Mouse (Mus musculus) MN1 (cell line): ENCODE measurements around the gene Ccl28.
"Not testable (repeated sequence)": the region's sequence is repeated elsewhere in the genome, so short reads cannot be mapped to it uniquely, and the experiment has no call there.

Source experiments
- DNase-seq: peaks from one replicate; pipeline ENCODE4 v3.0.0-alpha.2; 2016; ENCODE audit warnings: low spot score

Gene Ccl28

DNA sequence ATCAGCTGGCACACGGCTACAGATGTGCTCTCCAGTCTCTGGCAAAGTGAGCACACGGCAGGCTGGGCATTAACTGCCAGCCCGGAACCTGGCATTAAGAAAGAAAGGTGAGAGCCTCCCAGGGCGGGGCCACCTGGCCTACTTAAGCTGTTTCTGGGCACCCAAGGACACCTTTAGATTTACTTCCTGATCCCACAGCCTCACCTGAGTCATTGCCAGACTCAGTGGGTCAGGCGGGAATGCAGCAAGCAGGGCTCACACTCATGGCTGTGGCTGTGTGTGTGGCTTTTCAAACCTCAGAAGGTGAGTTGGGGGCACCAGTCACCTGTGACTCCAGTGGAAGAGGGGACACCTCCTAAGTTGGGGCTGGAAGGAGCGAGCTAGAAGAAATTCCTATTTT, at the start of gene Ccl28:
TSS of gene Ccl28 (plus strand) at position 186 of the 400 bp plus-strand sequence.
- no peak for DNase-seq

DNA sequence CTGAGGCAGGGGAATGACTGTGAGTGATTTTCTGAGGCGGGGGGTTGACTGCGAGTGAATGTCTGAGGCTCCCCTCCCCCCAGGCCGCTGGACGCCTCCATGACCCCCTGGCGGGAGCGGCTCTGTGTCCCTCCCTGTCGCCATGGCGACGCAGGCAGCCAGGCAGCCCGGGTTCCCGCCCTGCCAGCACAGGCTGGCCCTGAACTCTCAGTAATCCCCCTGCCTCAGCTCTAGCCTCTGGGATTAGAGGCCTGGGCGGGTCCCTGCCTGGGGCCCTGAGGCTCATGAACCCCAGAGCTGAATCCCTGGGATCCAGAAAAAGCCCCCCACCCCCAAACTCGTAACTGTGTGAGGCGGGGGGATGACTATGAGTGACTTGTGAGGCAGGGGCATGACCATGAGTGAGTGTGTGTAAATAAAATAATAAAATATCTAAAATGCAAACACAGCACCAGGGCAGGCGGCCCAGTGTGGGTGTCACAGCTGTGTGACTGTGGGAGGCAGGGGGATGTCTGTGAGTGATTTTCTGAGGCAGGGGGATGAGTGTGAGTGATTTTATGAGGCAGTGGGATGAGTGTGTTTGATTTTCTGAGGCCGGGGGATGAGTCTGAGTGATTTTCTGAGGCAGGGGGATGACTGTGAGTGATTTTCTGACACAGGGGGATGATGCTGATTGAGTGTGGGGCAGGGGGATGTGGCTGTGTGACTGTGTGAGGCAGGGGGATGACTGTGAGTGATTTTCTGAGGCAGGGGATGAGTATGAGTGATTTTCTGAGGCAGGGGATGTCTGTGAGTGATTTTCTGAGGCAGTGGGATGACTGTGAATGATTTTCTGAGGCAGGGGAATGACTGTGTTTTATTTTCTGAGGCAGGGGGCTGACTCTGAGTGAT, 27.1 kb upstream of the Ccl28 start:
- DNase-seq = peak; percentile 82

DNA sequence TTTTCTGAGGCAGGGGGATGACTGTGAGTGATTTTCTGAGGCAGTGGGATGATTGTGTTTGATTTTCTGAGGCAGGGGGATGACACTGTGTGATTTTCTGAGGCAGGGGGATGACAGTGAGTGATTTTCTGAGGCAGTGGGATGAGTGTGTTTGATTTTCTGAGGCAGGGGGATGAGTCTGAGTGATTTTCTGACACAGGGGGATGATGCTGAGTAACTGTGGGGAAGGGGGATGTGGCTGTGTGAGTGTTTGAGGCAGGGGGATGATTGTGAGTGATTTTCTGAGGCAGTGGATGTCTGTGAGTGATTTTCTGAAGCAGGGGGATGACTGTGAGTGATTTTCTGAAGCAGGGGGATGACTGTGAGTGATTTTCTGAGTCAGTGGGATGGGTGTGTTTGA, 25.2 kb upstream of the Ccl28 start:
- DNase-seq = peak; percentile 46

- not testable (repeated sequence) for DNase-seq
Measured at GRCm38 (mm10) chr13:119599066-119599465, 24.6 kb upstream of the Ccl28 start.

DNA sequence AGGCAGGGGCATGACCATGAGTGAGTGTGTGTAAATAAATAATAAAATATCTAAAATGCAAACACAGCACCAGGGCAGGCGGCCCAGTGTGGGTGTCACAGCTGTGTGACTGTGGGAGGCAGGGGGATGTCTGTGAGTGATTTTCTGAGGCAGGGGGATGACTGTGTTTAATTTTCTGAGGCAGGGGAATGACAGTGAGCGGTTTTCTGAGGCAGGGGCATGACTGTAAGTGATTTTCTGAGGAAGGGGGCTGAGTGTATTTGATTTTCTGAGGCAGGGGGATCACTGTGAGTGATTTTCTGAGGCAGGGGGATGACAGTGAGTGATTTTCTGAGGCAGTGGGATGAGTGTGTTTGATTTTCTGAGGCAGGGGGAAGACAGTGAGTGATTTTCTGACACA, 24.1 kb upstream of the Ccl28 start:
- DNase-seq = not testable (repeated sequence)

DNA sequence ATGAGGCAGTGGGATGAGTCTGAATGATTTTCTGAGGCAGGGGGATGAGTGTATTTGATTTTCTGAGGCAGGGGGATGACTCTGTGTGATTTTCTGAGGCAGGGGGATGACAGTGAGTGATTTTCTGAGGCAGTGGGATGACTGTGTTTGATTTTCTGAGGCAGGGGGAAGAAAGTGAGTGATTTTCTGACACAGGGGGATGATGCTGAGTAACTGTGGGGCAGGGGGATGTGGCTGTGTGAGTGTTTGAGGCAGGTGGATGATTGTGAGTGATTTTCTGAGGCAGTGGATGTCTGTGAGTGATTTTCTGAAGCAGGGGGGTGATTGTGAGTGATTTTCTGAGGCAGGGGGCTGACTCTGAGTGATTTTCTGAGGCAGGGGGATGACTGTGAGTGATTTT, 23.5 kb upstream of the Ccl28 start:
- DNase-seq = peak; percentile 78

DNA sequence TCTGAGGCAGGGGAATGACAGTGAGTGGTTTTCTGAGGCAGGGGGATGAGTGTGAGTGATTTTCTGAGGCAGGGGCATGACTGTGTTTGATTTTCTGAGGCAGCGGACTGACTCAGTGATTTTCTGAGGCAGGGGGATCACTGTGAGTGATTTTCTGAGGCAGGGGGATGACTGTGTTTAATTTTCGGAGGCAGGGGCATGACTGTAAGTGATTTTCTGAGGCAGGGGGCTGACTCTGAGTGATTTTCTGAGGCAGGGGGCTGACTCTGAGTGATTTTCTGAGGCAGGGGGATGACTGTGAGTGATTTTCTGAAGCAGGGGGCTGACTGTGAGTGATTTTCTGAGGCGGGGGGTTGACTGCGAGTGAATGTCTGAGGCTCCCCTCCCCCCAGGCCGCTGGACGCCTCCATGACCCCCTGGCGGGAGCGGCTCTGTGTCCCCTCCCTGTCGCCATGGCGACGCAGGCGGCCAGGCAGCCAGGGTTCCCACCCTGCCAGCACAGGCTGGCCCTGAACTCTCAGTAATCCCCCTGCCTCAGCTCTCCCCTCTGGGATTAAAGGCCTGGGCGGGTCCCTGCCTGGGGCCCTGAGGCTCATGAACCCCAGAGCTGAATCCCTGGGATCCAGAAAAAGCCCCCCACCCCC, 20.8 kb upstream of the Ccl28 start:
- peak; percentile 35 for DNase-seq

DNA sequence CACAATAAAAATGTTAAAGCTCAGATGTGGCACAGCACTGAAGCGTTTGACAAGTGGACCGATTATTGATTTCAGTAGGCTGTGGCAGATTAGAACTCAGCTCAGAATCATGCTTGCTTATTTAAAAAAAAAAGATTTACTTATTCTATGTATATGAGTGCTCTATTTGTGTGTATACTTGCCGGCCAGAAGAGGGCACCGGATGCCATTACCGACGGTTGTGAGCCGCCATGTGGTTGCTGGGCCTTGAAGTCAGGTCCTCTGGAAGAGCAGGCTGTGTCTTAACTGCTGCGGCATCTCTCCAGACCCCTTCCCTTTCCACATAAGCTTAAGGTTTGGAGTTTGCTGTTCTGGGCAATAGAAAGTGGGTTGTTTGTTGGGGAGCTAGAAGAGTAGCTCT, 19.7 kb upstream of the Ccl28 start:
- DNase-seq = not testable (repeated sequence)

DNA sequence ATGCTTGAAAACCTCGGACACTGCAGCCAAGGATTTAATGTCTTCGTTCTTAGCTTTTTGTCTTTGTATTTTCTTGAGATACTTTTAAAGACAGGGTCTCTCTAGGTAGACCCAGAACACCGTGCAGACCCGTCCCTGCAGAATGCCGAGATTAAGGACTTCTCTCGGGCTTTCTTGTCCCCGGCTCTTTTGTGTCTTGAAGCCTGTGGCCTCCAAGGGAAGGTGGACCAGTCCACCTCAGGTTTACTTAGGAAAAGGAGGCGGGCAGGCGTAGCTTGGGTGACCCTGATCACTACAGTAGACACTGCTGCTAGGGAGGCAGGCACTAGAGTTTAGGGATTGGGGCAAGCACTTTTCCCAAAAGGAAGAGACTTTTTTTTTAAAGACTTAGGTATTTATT, 19.3 kb upstream of the Ccl28 start:
- DNase-seq = not testable (repeated sequence)

DNA sequence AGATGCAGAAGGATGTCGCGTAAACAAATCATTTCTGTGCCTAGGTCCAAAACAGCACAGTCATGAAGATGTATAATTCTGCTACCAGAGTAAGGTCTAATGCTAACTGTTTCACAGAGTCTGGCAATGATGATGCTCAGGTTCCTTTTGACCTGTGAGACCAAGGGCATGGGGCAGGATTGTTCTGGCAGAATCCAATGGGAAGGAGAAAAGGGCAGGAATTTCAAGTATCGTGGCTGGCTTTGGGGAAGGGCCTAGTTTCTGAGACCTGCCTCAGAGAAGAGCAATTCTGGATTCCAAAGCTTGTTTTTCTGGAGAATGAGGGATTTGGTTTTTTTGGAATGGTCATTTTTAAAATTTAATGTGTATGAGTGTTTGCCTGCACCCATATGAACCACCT, 4.8 kb upstream of the Ccl28 start:
- DNase-seq = no peak

GRCm38 (mm10) chr13:119619735-119620134, 3.9 kb upstream of the Ccl28 start:
- no peak for DNase-seq

DNA sequence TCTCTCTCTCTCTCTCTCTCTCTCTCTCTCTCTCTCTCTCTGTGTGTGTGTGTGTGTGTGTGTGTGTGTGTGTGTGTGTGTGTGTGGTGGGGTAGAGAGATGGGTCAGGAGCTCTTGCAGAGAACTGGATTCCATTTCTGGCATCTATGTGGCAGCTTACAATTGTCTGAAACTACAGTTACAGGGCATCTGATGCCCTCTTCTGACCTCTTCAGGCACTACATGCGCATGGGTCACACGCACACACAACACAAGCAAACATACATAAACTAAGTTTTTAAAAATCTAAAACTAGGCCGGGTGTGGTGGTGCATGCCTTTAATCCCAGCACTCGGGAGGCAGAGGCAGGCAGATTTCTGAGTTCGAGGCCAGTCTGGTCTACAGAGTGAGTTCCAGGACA, 2.3 kb downstream of the Ccl28 start:
- not testable (repeated sequence) for DNase-seq

DNA sequence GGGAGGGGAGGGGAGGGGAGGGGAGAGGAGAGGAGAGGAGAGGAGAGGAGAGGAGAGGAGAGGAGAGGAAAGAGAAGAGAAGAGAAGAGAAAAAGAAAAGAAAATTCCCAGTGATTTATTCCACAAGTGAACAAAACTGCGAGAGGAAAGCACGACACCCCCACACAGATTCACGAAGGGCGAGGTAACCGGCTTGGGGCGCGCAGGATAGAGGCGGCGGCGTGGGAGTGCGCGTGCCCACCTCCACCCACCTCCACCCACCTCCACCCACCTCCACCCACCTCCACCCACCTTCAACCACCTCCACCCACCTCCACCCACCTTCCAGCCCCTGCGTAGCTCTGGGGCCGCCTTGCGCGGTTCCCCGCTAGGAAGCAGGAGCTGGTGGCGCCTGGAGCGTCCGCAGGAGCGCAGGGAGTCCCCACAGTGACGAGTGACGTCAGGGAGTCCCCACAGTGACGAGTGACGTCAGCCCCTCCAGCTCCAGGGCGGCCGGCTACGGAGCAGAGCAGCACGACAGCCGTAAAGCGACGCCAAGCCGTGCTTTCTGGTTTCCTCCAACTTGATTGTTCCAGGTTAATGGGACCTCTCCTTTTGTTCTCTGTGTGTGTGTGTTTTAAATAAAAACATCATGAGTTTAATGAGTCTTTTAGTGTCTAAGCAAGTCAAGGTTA, 8.0 kb downstream of the Ccl28 start:
- peak; percentile 92 for DNase-seq

DNA sequence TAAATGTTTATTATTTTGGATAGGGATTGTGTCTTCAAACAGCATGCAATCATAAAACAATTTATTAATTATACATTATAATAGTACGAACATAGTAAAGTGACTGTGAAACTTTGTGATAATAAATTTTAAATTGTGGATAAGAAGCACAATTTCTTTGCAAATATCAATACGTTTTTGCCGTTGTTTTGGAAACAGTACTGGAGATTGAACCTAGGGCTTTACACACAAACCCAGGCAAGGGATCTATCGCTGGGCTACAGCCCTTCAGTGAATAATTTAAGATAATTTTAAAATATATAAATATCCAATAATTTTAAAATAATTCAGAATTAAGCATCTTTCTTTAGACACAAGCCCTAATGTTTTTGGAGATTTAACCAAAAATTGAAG, 8.5 kb downstream of the Ccl28 start:
- DNase-seq = no peak

DNA sequence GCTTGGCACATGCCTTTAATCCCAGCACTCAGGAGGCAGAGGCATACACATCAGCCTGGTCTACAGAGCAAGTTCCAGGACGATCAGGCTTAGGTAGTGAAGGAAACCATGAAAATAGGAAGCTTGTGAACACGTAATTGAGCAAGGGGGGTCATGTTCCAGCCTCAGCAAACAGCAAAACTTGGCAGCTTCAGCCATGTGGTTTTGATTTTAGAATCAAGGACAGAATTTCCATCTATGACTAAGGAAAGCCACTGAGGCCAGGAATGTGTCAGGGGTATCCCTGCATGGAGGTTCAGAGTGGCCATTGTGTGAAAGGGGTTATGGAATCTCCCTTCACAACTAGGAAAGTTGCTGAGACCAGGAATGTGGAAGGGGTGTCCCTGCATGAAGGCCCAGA, 11.9 kb downstream of the Ccl28 start:
- no peak for DNase-seq

DNA sequence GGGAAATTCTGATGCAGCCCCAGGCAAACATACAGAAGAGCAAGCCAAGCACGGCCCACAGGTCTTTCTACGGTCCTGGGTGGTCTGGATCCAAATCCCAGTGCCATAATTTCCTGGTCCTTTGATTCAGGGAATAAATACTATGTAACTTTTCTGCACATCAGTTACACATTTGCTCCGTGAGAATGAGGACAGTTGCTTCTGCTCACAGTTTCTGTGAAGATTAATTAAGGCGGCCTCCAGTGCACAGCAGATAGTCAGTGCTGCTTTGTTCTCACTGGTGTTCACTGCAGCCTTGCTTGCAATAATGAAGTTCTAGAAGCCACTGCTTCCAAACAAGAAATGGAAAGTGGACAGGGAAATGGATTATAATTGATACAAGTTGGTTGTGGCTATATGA, 14.2 kb downstream of the Ccl28 start:
- DNase-seq = no peak

DNA sequence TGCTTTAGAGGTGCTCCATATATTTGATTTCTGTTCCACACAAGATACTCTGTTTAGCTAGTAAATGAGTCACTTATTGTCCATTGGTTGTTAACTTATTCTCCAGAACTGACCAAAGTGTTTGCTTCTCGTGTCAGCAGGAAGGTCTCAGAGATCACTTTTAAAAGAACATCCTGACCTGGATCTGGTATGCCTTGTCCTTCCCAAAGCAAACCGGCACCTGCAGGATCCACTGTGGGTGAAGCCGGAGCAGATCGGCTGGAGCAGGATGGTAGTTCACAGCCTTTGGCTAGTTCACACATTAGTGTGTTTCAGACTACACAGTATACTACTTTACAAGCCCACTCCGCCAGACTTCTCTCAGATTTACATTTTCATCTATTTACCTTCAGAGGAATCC, 14.8 kb downstream of the Ccl28 start:
- DNase-seq = no peak

- DNase-seq = no peak
Measured at GRCm38 (mm10) chr13:119639302-119639701, 15.7 kb downstream of the Ccl28 start.

DNA sequence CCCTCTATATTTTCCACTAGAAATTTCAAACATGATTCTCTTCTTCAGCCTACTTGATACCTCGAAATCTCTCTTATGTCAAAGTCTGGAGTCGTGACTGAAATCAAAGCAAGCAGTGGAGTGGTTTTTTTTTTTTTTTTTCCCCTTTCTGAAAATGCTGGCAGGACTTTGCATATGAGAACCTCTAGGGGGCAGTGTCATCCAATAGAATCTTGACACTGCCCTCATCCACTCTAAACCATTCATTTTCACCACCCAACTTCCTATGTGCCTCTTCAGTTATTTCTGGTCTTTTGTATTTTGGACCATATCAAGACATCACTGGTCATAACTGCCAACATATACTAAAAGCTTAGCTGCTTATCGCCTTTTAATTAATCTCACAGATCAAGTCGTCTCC, 16.9 kb downstream of the Ccl28 start:
- DNase-seq = peak; percentile 77

- peak; percentile 18 for DNase-seq
Measured at GRCm38 (mm10) chr13:119641145-119641544, 17.5 kb downstream of the Ccl28 start.

- no peak for DNase-seq
Measured at GRCm38 (mm10) chr13:119644769-119645168, 21.1 kb downstream of the Ccl28 start.

DNA sequence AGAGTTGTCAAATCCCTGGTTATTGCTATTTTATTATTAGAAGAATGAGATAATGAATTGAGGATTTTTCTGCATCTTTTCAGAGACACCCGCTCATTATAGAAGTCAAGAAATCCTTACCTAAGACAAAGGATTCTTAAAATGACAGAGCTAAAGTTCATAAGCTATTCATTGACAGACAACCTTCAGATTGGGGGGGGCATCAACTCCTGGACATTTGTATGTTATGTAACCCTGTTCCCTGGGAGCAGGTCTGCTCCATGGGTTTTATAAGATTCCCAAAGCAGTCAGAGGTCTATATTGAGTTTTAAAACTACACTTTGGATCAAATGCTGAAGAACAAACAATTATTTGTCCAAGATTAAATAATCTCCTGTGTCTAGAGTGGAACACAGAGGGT, 22.9 kb downstream of the Ccl28 start:
- no peak for DNase-seq
